Comparison of ENCODE assay signal across 8 mouse cellular contexts in the genomic region with DNA sequence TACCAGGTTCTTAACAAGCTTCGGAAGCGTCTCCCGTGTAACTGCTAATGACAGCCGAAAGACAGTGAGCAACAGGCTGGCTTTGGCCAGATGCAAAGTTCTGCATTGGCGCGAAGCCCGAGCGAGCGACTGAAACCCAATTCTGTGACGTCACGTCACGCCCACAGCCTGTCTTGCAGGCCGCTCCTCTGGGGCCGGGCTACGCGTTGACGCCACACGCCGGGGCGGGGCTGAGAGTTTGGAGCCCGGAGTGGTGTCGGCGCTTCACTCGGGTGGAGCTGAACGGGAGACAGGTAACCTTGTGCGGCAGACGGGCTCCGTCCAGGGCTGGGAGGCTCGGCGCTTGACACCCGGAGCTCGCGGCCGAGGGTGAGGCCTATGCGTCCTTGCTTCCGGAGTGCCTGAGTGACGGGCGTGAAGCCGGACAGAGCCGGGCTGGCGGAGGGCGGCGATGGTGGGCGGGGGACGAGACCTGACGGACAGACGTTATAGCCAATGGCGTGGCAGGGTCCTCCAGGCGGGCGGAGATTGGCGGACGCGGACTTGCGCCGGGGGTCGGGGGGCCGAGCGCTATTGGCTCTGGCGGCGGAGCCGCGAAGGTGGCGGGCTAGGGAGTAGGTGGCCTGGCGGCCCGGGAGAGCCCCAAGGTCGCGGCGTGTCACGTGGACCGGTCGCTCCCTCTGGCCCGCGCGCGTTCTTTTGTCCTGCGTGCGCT. TPM values are rescaled to one million over a fixed set of nuclear protein-coding genes. Genes with fewer than 3 reads are reported as not detected.
DNase-seq lines count a peak whose midpoint lies in the region; ATAC-seq lines count a peak whose summit lies in the region.

Gene Ogdh, plus strand, starts transcription at position 233 of the 715 bp plus-strand sequence.

- H3K36me3 ChIP-seq in hindbrain, embryonic 12.5 days = no peaks in the 10 kb centered on the region

- peak; percentile 99 for ATAC-seq in hindbrain, embryonic 12.5 days (ENCODE audit: low FRiP score)

- peak within 1 kb of the TSS; percentile 89 for H3K27ac ChIP-seq in hindbrain, embryonic 12.5 days

- H3K9ac ChIP-seq in hindbrain, embryonic 12.5 days = peak within 1 kb of the TSS; percentile 74

- WGBS in hindbrain, embryonic 12.5 days = 1% methylated on average over 58 of the region's 77 CpGs

- peak within 1 kb of the TSS; percentile 83 for H3K4me3 ChIP-seq in hindbrain, embryonic 12.5 days

- peak within 1 kb of the TSS; percentile 85 for H3K4me2 ChIP-seq in hindbrain, embryonic 12.5 days (replicated peaks)

- H3K9me3 ChIP-seq in hindbrain, embryonic 12.5 days (replicated peaks) = no peaks in the 10 kb centered on the region

- H3K27me3 ChIP-seq in hindbrain, embryonic 12.5 days = no peaks in the 10 kb centered on the region

- DNase-seq in NIH3T3 (ENCODE audit: low read depth) = peak; percentile 99
- DNase-seq in cerebellum, postnatal 10 days = peak; percentile 99
- DNase-seq in frontal cortex, postnatal 10 days (ENCODE audit: low spot score in 2 of 2) = peak; percentile 96 to 99
- DNase-seq in layer of hippocampus, postnatal 14 days (ENCODE audit: low spot score in 2 of 2) = peak; percentile 98 to 100
- peak; percentile 99 for DNase-seq in lung, postnatal 14 days
- peak; percentile 94 for DNase-seq in retina, adult 2 months (ENCODE audit: low read depth, low spot score)
- peak; percentile 98 to 99 for DNase-seq in thymus, postnatal 36 days

- H3K4me1 ChIP-seq in hindbrain, embryonic 12.5 days = peaks cover 10% of the 10 kb centered on the region

RNA-seq across cellular contexts. Expression of gene Ogdh, which starts in this region (rescaled TPM):
- 100 and 101 TPM in 2 replicates for polyA plus RNA-seq in hindbrain, embryonic 12.5 days (2016; fragmentation: Nextera tagmentation; extraction: Ambion mirVana)
- 100 to 1,000 TPM; 252 to 261 TPM for total RNA-seq in layer of hippocampus, postnatal 14 days (2021)

Comparison
In these comparisons a context has a peak if more than half of its experiments do, and no peak if none do; other contexts are left out.
1. Peak in every context shown above with its lines: DNase-seq, ATAC-seq, H3K4me3 ChIP-seq and H3K27ac ChIP-seq.